Mouse (Mus musculus) heart, adult 18-20 months (tissue): ENCODE data around the gene Fto. TPM values are rescaled to one million over a fixed set of nuclear protein-coding genes. Genes with fewer than 3 reads are reported as not detected.

ENCODE experiments used
- DNase-seq, 2 experiments: peaks; one replicate each; pipeline ENCODE4 v3.0.0; 2021 to 2022; ENCODE audit warnings: mixed read lengths in 1 of 2
- total RNA-seq, 2 experiments: library from RNA; stranded (reverse); gene quantifications; 2 replicates each; pipeline ENCODE4 v1.2.3; 2021

Gene Fto
- total RNA-seq, 2 experiments from 2014 or later = 59.5 to 66.3 TPM

DNA sequence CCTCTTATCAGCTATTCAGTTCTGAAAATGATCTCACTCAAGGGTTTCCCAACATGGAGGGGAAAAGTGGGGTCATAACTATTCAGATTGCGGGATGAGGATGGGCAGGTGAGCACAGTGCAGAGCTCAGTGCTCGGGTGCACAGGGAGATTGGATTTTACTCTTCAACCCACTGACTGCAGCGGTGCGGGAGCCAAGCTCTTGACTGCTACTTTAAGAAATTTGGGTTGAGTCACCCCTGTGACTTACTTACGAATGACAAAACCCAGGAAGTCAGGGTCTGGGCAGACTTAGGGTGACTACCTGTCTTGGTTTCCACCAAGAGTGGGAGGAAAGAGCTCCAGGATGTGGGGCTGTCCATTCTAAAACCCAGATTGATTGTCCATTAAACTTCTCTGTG, 142.3 kb downstream of the Fto start:
- no peak for DNase-seq

- DNase-seq = no peak
These were observed 144.7 kb downstream of the Fto start for GRCm38 (mm10) chr8:91458016-91458415.

DNA sequence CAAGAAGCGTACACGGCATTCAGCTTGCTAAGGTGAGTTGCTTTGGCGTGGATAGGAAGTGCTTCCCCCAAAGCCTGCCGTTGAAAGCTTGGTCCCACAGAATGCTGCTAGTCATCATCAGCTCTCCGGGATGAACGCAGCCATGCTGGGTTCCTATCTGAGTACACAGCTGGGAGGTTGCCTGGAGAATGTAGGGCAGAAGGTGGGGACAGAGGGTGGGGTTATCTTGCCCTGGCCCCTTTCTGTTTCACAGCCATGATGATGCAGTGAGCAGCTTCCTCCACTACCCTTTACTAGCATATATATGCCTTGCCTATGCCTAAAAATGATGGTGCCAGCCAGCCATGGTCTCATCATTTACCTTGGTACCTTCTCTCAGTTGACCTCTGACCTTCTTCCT, 147.6 kb downstream of the Fto start:
- peak in 1 of 2 experiments; percentile 29 for DNase-seq

GRCm38 (mm10) chr8:91463757-91464156, 150.4 kb downstream of the Fto start:
- no peak for DNase-seq

DNA sequence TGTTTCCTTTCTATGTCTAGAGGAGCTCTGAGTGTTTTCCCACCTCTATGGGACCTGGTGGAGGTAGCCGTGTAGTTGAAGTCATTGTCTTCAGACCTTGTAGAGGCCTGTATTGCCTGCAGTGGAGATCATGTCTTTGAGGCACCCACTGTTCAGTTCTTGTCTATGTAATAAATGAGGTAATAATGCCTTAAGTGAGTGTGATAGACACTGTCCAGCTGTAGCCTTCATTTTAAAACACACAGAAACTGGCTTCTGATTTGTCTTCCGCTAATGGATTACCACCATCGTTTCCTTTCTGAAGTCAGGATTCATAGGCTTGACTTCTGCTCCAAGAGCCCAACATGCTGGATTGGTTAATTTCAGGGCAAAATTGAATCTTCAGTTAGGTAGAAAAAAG, 154.1 kb downstream of the Fto start:
- no peak for DNase-seq

DNA sequence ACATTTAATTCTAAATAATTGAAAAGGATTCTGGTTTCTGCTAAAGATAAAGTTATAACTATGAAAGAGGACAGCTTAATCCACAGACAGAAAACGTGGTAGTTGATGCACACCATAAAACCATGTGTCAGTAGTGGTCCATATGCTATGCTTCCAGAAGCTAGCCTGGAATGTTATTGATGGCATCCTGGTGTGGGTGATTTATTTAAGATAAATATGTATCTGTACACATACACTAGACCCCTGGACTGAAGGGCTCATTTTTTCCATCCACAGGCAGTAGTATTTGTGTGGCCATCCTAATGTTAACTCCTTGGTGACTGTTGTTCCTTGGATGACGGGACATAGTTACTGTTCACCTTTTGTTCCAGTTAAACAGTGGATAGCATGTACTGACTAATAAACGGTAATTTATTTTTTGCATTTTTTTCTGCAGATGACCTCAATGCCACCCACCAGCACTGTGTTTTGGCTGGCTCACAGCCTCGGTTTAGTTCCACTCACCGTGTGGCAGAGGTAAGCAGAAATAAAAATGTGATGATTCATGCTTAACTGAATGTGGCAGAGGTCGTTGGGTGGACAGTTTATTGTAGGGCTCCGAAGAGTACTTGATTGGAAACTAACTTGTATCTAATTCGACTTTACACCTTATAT, 154.7 kb downstream of the Fto start:
- DNase-seq = no peak

- DNase-seq = no peak
These were observed 156.1 kb downstream of the Fto start for GRCm38 (mm10) chr8:91469441-91469840.

- DNase-seq = peak; percentile 26 to 31
These were observed 161.5 kb downstream of the Fto start for GRCm38 (mm10) chr8:91474731-91475279.

DNA sequence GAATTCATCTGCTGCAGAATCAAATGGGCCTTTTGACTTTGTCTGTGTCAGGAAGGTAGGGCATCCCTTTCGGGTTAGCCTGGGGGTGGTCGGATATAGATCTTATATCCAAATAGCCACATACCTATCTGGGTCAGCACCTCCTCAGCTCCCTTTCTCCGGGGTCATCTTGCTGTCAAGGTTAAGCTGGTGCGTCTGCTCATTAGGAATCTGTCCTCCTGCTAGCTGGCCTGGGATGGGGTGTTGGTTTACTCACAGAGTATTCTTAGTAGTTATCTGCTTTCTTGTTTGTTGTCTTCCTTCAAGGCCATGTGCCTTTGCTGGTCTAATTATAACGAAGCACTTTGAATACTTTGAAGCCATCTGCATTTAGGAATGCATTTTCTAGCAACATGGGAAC, 163.7 kb downstream of the Fto start:
- DNase-seq = no peak

- DNase-seq = no peak
These were observed 164.1 kb downstream of the Fto start for GRCm38 (mm10) chr8:91477471-91477870.

DNA sequence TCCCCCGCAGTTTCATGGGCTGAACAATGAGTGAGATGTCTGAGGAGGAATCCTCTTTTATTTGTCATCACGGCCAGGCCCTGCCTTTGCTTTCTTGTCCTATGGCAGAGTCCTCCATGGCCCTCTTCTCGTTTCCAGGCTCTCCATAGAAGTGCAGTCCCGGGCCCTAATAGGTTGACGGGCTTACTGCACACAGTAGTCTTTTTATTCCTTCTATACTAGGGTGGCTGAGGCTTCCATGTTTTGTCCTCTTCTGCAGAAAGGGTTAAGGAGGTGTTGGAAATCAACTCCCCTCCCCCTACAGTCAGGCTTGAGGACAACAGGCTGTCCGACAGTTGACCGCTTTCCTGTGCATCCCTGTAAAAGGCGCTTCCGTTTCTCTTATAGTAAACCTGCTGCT, 169.2 kb downstream of the Fto start:
- no peak for DNase-seq

DNA sequence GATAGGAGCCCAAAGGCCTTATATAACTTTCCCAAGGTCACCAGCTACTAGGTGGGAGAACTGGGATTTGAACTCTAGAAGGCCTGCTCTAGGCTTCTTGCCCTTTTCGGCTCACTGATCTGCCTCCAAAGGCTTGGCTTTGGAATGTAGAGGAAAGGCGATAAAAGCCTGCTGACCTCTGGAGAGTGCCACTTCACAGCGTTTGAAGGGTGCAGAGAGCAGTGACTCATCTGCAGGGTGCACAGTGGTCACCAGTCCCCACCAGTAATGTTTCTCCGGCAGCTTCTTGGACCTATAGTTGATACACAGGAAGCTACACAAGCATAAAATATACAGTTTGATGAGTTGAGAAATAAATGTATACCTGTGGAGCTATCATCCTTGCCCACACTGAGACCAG, 173.1 kb downstream of the Fto start:
- no peak for DNase-seq

DNA sequence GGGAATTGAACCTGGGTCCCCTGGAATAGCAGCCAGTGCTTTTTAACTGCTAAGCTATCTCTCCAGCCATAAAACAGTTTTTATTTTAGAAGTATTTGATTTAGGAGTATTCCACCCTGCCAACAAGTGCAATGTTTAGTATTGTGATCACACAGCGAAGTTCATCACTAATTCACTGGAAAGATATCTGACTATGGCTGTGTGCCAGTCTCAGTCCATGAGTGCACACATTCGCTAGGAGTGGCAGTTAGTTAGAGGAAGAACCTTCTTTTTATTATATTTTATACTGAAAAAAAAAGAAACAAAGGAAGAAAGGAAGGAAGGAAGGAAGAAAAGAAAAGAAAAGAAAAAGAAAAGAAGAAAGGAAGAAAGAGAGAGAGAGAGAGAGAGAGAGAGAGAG, 174.1 kb downstream of the Fto start:
- no peak for DNase-seq

DNA sequence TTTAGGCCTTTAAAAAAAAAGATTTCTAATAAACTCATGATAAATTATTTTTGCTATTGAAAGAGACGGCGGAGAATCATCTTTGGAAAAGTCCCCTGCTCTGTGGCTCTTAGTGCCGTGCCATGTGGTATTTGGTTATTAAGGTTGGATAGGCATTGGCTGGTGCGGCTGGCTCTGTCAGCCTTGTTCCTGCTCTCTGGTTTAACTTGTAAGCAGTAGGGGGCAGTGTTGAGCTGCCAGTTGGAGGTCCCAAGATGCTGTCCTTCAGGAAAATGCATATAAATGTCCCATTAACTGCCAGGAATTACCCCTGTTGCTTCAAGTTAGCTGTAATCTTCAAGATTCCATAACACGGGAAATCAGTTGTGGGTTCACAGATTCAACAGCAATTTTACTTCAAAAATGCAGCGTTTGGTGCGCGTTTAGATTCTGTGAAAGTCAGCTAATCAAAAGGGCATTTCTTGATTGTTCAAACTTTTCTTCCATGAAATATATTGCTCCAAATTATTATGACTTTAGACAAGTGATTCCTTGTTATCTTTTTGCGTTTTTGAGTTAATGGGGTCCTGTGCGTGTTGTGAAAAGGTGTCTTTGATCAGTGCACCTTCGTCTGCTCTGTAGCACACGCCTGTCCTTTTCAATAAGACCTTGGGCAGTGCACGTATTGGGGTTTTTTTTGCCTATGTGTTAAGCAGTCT, 174.9 kb downstream of the Fto start:
- peak; percentile 58 to 82 for DNase-seq

- no peak for DNase-seq
These were observed 175.6 kb downstream of the Fto start for GRCm38 (mm10) chr8:91488784-91489450.

DNA sequence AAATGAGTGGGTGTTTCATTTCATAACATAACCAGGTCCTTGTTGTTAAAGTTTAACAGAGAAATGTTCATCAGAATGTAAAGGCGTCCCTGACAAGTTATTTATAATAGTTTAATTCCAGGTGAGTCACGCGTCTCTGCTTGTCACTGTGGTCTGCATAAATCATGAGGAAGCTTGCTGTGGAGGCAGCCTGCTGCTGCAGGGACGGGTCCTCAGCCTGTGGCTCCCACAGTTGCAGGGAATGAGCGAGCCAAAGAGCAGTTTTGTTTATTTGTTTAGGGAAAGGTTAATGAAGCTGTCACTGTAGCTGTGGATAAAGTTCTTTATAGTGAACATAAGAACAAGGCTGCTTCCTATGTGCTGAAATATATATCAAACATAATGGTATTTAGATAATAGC, 176.7 kb downstream of the Fto start:
- no peak for DNase-seq

- DNase-seq = no peak
These were observed 180.0 kb downstream of the Fto start for GRCm38 (mm10) chr8:91493373-91493772.

GRCm38 (mm10) chr8:91494501-91495259, 181.4 kb downstream of the Fto start:
- DNase-seq = no peak

DNA sequence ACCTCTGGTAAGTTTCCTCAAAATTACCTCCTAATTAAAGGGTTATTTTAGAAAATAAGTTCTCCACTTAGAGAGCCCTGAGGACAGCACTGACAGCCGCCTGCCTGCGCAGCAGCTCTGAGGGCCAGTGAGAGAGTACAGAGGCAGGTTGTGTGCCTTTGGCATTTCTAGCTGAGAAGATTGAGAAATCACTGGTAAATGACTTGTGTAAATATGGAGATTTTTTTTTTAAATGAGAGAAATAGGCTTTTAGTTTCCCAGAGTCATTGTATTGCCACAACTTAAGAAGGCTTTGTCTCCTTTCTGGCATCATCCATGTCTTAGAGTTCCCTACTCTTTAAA, 181.9 kb downstream of the Fto start:
- no peak for DNase-seq

DNA sequence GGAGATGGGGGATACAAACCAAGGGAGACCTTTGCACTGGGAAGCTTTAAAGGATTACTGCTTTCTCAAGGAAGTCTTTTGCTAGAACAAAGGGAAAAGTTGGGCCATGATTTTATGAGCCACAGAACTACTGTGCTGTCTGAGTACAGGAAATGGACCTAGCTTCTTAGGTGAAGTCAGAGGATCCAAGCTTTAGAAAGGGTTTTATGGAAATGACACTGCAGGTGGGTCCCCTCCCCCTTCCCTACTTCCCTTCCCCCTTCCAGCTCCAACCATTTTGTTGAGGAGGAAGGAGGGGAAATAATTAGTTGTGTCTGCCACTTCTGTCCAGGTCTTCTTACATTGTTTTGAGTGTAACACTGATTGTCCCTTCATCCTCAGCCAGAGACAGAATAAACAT, 182.7 kb downstream of the Fto start:
- no peak for DNase-seq

- no peak for DNase-seq
These were observed 183.6 kb downstream of the Fto start for GRCm38 (mm10) chr8:91496936-91497335.

DNA sequence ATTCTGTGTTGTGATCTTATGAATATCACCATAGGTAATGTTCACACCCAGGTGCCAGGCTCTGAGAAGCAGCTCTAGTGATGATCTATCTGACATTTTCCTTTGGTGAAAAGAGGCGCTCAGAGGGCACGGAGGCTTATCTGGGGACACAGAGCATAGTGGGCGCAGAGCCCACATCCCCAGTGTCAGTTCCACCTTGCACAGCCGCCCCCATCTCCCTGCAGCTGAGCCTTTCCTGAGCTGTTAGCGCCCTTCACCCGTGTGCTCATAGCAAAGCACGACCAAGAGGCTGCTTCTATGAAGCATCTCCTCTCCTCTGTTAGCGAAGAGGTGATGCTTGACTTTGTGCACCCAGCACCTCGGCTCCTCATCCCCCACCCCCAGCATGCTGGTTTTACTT, 185.3 kb downstream of the Fto start:
- DNase-seq = no peak

GRCm38 (mm10) chr8:91499303-91499702, 186.0 kb downstream of the Fto start:
- DNase-seq = no peak
